Mouse (Mus musculus) megakaryocyte, embryonic 14.5 days (primary cell): ENCODE measurements around the gene Mad1l1. TPM values are rescaled to one million over a fixed set of nuclear protein-coding genes. Genes with fewer than 3 reads are reported as not detected.

Experiments used
- H3K27me3 ChIP-seq: replicated peaks from 2 replicates; pipeline ENCODE3; 2012; ENCODE audit warnings: inconsistent platforms
- H3K36me3 ChIP-seq: replicated peaks from 2 replicates; pipeline ENCODE3; 2012; ENCODE audit warnings: low read length, inconsistent platforms, mixed read lengths
- H3K4me1 ChIP-seq: 2 replicates; pipeline ENCODE4 v1.6.1; 2012; ENCODE audit warnings: inconsistent platforms
- H3K4me3 ChIP-seq: replicated peaks from 2 replicates; pipeline ENCODE3; 2012; ENCODE audit warnings: moderate library complexity, mild to moderate bottlenecking, inconsistent platforms
- H3K9me3 ChIP-seq: 2 replicates; pipeline ENCODE4 v1.6.1; 2012; ENCODE audit warnings: inconsistent platforms
- FLI1 ChIP-seq: IDR thresholded peaks from 2 replicates; pipeline ENCODE4 v1.6.1; 2012; ENCODE audit warnings: low read length, inconsistent platforms, mixed read lengths
- GATA1 ChIP-seq: IDR thresholded peaks from 3 replicates; pipeline ENCODE4 v1.6.1; 2012; ENCODE audit warnings: mixed read lengths, low read length, inconsistent platforms, borderline replicate concordance
- polyA plus RNA-seq: library from polyadenylated mRNA; stranded (reverse); fragments of >175 nt; gene quantifications from 2 replicates; pipeline ENCODE4 v1.2.3, GENCODE M21; 2012; ENCODE audit warnings: low replicate concordance; ENCODE audit not compliant: insufficient read depth

Mad1l1 gene
- polyA plus RNA-seq, 1 experiment, result 10.3 TPM

DNA sequence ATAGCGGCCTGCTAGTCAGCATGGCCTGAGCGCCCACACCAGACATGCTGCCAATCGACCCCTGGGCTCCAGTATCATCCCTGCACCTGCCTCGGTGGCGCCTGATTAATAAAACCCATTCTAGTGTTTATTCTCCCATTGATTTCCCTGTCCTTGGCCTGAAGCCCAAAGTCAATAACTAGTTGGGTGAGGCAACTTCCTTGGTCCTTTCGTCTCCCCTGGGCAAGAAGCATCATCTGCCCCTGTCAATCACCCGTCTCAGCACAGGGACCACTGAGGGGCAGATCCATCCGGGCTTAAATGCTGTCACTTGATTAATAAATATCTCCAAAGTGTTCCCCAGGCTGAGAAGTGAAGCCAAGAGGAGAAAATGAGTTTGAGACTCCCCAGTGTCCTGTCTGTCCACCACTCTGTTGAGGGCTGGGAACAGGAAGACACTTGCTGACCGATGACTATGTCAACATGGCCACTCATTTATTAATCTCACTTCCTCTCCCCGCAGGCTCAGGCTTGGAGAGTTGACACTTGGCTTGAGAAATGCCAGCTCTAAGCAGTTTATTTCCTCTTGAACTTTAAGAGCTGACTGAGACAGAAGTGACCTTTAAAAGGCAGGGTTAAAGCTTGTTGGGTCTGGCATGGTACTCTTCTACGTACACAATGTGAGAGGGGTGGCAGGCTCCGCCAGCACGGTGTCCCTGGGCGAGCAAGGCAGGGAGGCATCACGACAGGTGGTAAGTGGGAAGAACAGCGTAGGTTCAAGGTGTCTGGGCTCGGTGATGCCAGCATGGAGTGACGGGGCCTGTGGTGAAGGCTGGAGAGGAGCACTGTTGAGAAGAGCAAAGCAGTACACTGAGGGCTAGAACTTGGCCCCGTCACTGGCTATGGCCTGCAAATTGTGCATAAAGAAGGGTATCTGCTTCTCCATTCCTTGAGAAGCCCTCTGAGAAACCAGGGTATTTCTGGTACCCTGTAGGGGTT, 114.3 kb downstream of the Mad1l1 start:
- no peaks in the 10 kb centered on the region for H3K36me3 ChIP-seq
- TF ChIP-seq GATA1 (no peak), FLI1 (no peak)
- H3K9me3 ChIP-seq, result no peaks in the 10 kb centered on the region
- H3K4me1 ChIP-seq, result peaks cover 98% of the 10 kb centered on the region
- peak overlapping the region; percentile 82 for H3K4me3 ChIP-seq
- no peaks in the 10 kb centered on the region for H3K27me3 ChIP-seq

DNA sequence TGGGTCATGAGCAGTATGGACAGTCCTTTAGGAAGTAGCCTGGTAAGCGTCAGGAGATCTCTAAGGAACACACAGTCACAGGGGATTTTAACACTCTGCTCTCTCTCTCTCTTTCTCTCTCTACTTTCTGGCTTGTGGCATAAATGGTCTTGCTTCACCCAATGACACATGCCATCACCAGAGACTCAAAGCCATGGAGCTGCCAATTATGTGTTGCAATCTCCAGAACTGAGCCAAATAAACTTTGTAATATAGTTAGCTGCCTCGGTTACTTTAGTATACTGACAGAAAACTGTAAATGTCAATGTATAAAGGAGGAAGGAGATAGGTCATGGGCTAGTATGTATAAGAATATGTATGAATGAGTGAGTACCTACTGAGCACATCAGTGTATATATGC, 115.4 kb downstream of the Mad1l1 start:
- H3K9me3 ChIP-seq, result no peaks in the 10 kb centered on the region
- H3K27me3 ChIP-seq, result no peaks in the 10 kb centered on the region
- H3K4me3 ChIP-seq, result no peak overlapping the region
- H3K4me1 ChIP-seq, result peaks cover 98% of the 10 kb centered on the region
- TF ChIP-seq GATA1 (no peak), FLI1 (no peak)
- H3K36me3 ChIP-seq, result peaks cover 3% of the 10 kb centered on the region

GRCm38 (mm10) chr5:140204465-140204864, 116.9 kb downstream of the Mad1l1 start:
- H3K9me3 ChIP-seq, result no peaks in the 10 kb centered on the region
- no peak overlapping the region for H3K4me3 ChIP-seq
- no peaks in the 10 kb centered on the region for H3K27me3 ChIP-seq
- peaks cover 4% of the 10 kb centered on the region for H3K36me3 ChIP-seq
- peaks cover 92% of the 10 kb centered on the region for H3K4me1 ChIP-seq
- TF ChIP-seq FLI1 (no peak), GATA1 (no peak)

DNA sequence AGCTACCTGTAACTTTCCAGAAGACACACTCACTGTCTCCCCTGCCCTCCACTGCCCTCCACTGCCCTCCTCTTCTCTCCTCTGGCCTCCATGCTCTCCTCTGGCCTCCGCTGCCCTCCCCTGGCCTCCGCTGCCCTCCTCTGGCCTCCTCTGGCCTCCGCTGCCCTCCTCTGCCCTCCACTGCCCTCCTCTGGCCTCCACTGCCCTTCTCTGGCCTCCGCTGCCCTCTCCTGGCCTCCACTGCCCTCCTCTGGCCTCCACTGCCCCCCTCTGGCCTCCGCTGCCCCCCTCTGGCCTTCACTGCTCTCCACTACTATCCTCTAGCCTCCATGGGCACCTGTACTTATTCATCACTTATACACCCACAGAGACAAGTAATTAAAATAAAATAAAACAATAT, 117.3 kb downstream of the Mad1l1 start:
- H3K9me3 ChIP-seq, result no peaks in the 10 kb centered on the region
- no peak overlapping the region for H3K4me3 ChIP-seq
- peaks cover 4% of the 10 kb centered on the region for H3K36me3 ChIP-seq
- TF ChIP-seq GATA1, result no peak
- TF ChIP-seq FLI1, result no peak
- no peaks in the 10 kb centered on the region for H3K27me3 ChIP-seq
- peaks cover 90% of the 10 kb centered on the region for H3K4me1 ChIP-seq

DNA sequence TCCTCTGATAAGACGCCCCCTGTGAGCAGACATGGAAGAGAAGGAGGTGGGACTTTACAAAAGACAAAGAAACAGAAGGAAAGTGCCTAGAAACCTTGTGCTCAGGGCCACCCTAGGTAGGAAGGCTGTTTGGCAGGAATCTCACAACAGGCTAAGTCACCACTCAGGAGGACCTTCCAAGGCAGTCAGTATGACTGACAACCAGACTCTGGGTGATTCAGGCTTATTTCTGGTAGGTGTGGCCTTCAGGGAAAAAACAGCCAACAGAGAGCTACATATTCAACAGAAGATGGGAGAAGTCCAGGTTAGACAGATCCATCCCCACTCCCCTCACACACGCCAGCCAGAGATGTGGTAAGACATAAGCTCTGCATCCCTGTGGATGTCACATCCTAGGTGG, 118.9 kb downstream of the Mad1l1 start:
- Histone ChIP-seq H3K4me1 (peaks cover 87% of the 10 kb centered on the region), H3K36me3 (peaks cover 9% of the 10 kb centered on the region), H3K27me3 (no peaks in the 10 kb centered on the region), H3K9me3 (no peaks in the 10 kb centered on the region), H3K4me3 (no peak overlapping the region)
- TF ChIP-seq GATA1, result no peak
- TF ChIP-seq FLI1, result no peak

DNA sequence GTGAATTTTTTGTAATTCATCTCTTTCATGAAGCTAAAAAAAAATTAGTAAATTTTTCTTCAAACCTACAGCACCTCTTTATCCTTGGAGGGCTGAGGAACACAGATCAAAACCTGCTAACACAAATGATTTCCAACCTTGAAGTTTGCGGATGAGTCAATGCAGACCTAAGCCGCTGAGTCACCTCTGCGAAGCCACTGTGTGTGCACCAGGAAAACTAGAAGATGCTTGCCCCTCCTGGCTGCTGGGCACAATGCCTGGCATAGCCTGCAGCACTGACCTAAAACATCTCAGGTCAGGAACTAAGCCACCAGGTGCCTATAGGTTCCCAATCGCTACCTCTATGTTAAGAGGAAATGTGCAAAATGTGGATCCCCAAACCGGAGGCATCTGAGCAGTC, 119.8 kb downstream of the Mad1l1 start:
- peaks cover 9% of the 10 kb centered on the region for H3K36me3 ChIP-seq
- no peaks in the 10 kb centered on the region for H3K27me3 ChIP-seq
- peaks cover 82% of the 10 kb centered on the region for H3K4me1 ChIP-seq
- no peaks in the 10 kb centered on the region for H3K9me3 ChIP-seq
- H3K4me3 ChIP-seq, result no peak overlapping the region
- TF ChIP-seq FLI1 (no peak), GATA1 (no peak)

DNA sequence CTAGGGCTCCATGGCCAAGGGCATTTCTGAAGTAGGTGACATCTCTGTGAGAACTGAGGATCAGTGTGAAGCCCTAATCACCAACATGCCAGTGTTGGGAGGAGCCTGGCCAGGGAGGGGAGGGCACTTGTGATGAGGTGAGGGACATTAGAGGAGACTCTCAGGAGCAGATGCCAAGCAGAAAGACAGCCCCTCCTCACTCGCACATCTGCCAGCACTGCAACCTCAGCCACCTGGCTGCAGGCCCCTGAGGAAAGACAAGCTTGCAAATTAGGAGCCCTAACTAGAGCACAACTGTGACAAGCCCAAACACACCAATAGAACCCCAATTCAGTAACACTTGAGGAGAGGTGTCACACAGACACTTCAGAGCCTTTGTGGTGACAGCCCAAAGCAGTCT, 120.2 kb downstream of the Mad1l1 start:
- H3K36me3 ChIP-seq, result peaks cover 9% of the 10 kb centered on the region
- H3K4me1 ChIP-seq, result peaks cover 79% of the 10 kb centered on the region
- H3K27me3 ChIP-seq, result no peaks in the 10 kb centered on the region
- H3K9me3 ChIP-seq, result no peaks in the 10 kb centered on the region
- TF ChIP-seq FLI1 (no peak), GATA1 (no peak)
- H3K4me3 ChIP-seq, result no peak overlapping the region

DNA sequence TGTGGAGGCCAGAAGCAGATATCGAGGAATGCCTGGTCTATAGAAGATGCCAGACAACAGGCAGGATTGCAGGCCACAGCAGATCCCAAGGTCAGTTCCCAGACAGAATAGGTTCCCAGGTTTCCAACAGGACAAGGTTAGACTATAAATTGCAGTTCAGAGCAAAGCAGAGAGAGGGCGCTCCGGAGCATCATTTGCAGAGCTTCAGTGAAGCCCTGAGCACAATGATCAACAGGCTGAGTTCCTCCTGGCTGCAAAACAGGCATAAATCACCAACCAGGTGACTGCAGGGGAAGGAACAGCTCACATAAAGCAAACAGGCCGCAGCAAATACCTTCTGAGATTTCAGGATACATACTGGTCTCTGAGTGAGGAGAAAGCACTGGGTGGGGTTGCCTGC, 123.6 kb downstream of the Mad1l1 start:
- Histone ChIP-seq H3K9me3 (no peaks in the 10 kb centered on the region), H3K4me1 (peaks cover 75% of the 10 kb centered on the region), H3K27me3 (no peaks in the 10 kb centered on the region), H3K4me3 (no peak overlapping the region), H3K36me3 (peaks cover 22% of the 10 kb centered on the region)
- no peak for TF ChIP-seq GATA1
- TF ChIP-seq FLI1, result no peak

DNA sequence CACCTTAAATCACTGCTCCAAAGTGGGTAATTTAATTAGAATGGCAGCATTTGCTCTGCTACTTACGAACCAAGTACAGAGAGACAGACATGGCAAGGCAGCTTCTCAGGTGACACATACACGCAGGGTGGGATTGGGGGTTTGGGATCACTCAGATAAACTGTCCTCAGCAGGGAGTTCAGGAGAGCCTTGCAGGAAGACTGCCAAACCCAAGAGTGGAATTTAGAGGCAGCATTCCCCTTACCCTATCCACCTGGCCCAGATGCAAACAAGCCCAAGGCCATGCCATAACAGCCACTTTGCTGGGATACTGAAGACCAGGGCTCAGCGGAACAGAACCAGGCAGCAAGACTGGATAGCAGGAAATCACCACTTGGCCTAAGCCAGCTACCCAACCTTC, 124.9 kb downstream of the Mad1l1 start:
- H3K4me1 ChIP-seq, result peaks cover 75% of the 10 kb centered on the region
- TF ChIP-seq FLI1 (no peak), GATA1 (no peak)
- H3K4me3 ChIP-seq, result no peak overlapping the region
- H3K9me3 ChIP-seq, result no peaks in the 10 kb centered on the region
- no peaks in the 10 kb centered on the region for H3K27me3 ChIP-seq
- peaks cover 35% of the 10 kb centered on the region for H3K36me3 ChIP-seq

GRCm38 (mm10) chr5:140194173-140194572, 127.2 kb downstream of the Mad1l1 start:
- Histone ChIP-seq H3K4me3 (no peak overlapping the region), H3K9me3 (no peaks in the 10 kb centered on the region), H3K4me1 (peaks cover 69% of the 10 kb centered on the region), H3K27me3 (no peaks in the 10 kb centered on the region), H3K36me3 (peaks cover 37% of the 10 kb centered on the region)
- TF ChIP-seq FLI1 (no peak), GATA1 (no peak)
